Mouse (Mus musculus): ENCODE results near the gene Itfg2. TPM values are rescaled to one million over a fixed set of nuclear protein-coding genes. Genes with fewer than 3 reads are reported as not detected.
A peak's percentile ranks its signal among the peaks of the same experiment; 100 is the strongest.

Gene Itfg2
- 19.1 and 22.5 TPM in 2 replicates for polyA plus RNA-seq (2015; fragmentation: Nextera tagmentation; extraction: Ambion mirVana)

GRCm38 (mm10) chr6:128424269-128425019 lies at the start of gene Itfg2:
Itfg2 (minus strand) TSS chr6:128424931.
- H3K9ac ChIP-seq (ENCODE audit: low read depth, low read length): peak within 1 kb of the TSS; percentile 70
- H3K4me1 ChIP-seq (replicated peaks; ENCODE audit: insufficient read depth, low read length): 0 out of 2 replicates have a peak, but pooled peaks cover 6% of the 10 kb centered on the region
- no peaks in the 10 kb centered on the region for H3K27me3 ChIP-seq (ENCODE audit: insufficient read depth, low read length)
- ATAC-seq (replicated peaks; ENCODE audit: low FRiP score, low read depth) (peak; percentile 94), DNase-seq (ENCODE audit: low spot score) (peak; percentile 98)
- under 1% methylated on average over 42 of the region's 42 CpGs for WGBS
- H3K4me2 ChIP-seq (ENCODE audit: low read length): peak within 1 kb of the TSS; percentile 76
- TF ChIP-seq CTCF (IDR thresholded peaks at IDR 0.05; ENCODE audit: low read depth): no peak
- peak within 1 kb of the TSS; percentile 90 for H3K27ac ChIP-seq
- peak within 1 kb of the TSS; percentile 60 for H3K4me3 ChIP-seq (replicated peaks; ENCODE audit: low read depth, low read length)
- H3K36me3 ChIP-seq (ENCODE audit: insufficient read depth, low read length): no peaks in the 10 kb centered on the region
- H3K9me3 ChIP-seq (replicated peaks; ENCODE audit: low read length): no peaks in the 10 kb centered on the region

- WGBS: 73% methylated on average over 6 of the region's 6 CpGs
- Histone ChIP-seq H3K9ac (ENCODE audit: low read depth, low read length) (no peak overlapping the region), H3K36me3 (ENCODE audit: insufficient read depth, low read length) (no peaks in the 10 kb centered on the region), H3K4me2 (ENCODE audit: low read length) (no peak overlapping the region), H3K4me3 (replicated peaks; ENCODE audit: low read depth, low read length) (no peak overlapping the region), H3K27me3 (ENCODE audit: insufficient read depth, low read length) (no peaks in the 10 kb centered on the region), H3K9me3 (replicated peaks; ENCODE audit: low read length) (no peaks in the 10 kb centered on the region), H3K4me1 (replicated peaks; ENCODE audit: insufficient read depth, low read length) (no peaks in the 10 kb centered on the region), H3K27ac (no peak overlapping the region)
- no peak for DNase-seq (ENCODE audit: low spot score)
- ATAC-seq (replicated peaks; ENCODE audit: low FRiP score, low read depth): no peak
- no peak for TF ChIP-seq CTCF (IDR thresholded peaks at IDR 0.05; ENCODE audit: low read depth)
Measured at GRCm38 (mm10) chr6:128474112-128474511, 49.4 kb upstream of the Itfg2 start.

GRCm38 (mm10) chr6:128469451-128469850 lies 44.7 kb upstream of the Itfg2 start:
- TF ChIP-seq CTCF (IDR thresholded peaks at IDR 0.05; ENCODE audit: low read depth): peak; percentile 57

GRCm38 (mm10) chr6:128467298-128467697 lies 42.6 kb upstream of the Itfg2 start:
- H3K9ac ChIP-seq (ENCODE audit: low read depth, low read length): no peak overlapping the region
- no peaks in the 10 kb centered on the region for H3K9me3 ChIP-seq (replicated peaks; ENCODE audit: low read length)
- no peak for ATAC-seq (replicated peaks; ENCODE audit: low FRiP score, low read depth)
- no peaks in the 10 kb centered on the region for H3K4me1 ChIP-seq (replicated peaks; ENCODE audit: insufficient read depth, low read length)
- peak; percentile 12 for DNase-seq (ENCODE audit: low spot score)
- no peak overlapping the region for H3K27ac ChIP-seq
- TF ChIP-seq CTCF (IDR thresholded peaks at IDR 0.05; ENCODE audit: low read depth): peak; percentile 32; the same call in 1 of the 2 replicates
- H3K4me2 ChIP-seq (ENCODE audit: low read length): no peak overlapping the region
- H3K27me3 ChIP-seq (ENCODE audit: insufficient read depth, low read length): no peaks in the 10 kb centered on the region
- 53% methylated on average over 2 of the region's 2 CpGs for WGBS
- H3K4me3 ChIP-seq (replicated peaks; ENCODE audit: low read depth, low read length): no peak overlapping the region
- no peaks in the 10 kb centered on the region for H3K36me3 ChIP-seq (ENCODE audit: insufficient read depth, low read length)

More at GRCm38 (mm10) chr6:128469451-128469850, 44.7 kb upstream of the Itfg2 start:
- H3K4me2 ChIP-seq (ENCODE audit: low read length): no peak overlapping the region
- peak; percentile 54 for DNase-seq (ENCODE audit: low spot score)
- no peaks in the 10 kb centered on the region for H3K36me3 ChIP-seq (ENCODE audit: insufficient read depth, low read length)
- no peaks in the 10 kb centered on the region for H3K9me3 ChIP-seq (replicated peaks; ENCODE audit: low read length)
- no peaks in the 10 kb centered on the region for H3K27me3 ChIP-seq (ENCODE audit: insufficient read depth, low read length)
- H3K4me3 ChIP-seq (replicated peaks; ENCODE audit: low read depth, low read length): no peak overlapping the region
- H3K4me1 ChIP-seq (replicated peaks; ENCODE audit: insufficient read depth, low read length): no peaks in the 10 kb centered on the region
- WGBS: 7% methylated on average over 10 of the region's 12 CpGs
- H3K27ac ChIP-seq: no peak overlapping the region
- peak; percentile 79 for ATAC-seq (replicated peaks; ENCODE audit: low FRiP score, low read depth)
- no peak overlapping the region for H3K9ac ChIP-seq (ENCODE audit: low read depth, low read length)

GRCm38 (mm10) chr6:128466563-128466962 lies 41.8 kb upstream of the Itfg2 start:
- no peak overlapping the region for H3K4me2 ChIP-seq (ENCODE audit: low read length)
- H3K9ac ChIP-seq (ENCODE audit: low read depth, low read length): no peak overlapping the region
- WGBS: 73% methylated on average over 3 of the region's 3 CpGs
- no peaks in the 10 kb centered on the region for H3K36me3 ChIP-seq (ENCODE audit: insufficient read depth, low read length)
- H3K27me3 ChIP-seq (ENCODE audit: insufficient read depth, low read length): no peaks in the 10 kb centered on the region
- TF ChIP-seq CTCF (IDR thresholded peaks at IDR 0.05; ENCODE audit: low read depth): no peak
- ATAC-seq (replicated peaks; ENCODE audit: low FRiP score, low read depth): no peak
- DNase-seq (ENCODE audit: low spot score): no peak
- H3K27ac ChIP-seq: no peak overlapping the region
- H3K4me3 ChIP-seq (replicated peaks; ENCODE audit: low read depth, low read length): no peak overlapping the region
- no peaks in the 10 kb centered on the region for H3K4me1 ChIP-seq (replicated peaks; ENCODE audit: insufficient read depth, low read length)
- no peaks in the 10 kb centered on the region for H3K9me3 ChIP-seq (replicated peaks; ENCODE audit: low read length)

GRCm38 (mm10) chr6:128466043-128466442 lies 41.3 kb upstream of the Itfg2 start:
- no peaks in the 10 kb centered on the region for H3K9me3 ChIP-seq (replicated peaks; ENCODE audit: low read length)
- H3K27me3 ChIP-seq (ENCODE audit: insufficient read depth, low read length): no peaks in the 10 kb centered on the region
- no peak overlapping the region for H3K9ac ChIP-seq (ENCODE audit: low read depth, low read length)
- H3K36me3 ChIP-seq (ENCODE audit: insufficient read depth, low read length): no peaks in the 10 kb centered on the region
- 56% methylated on average over 7 of the region's 7 CpGs for WGBS
- no peak for DNase-seq (ENCODE audit: low spot score)
- no peak overlapping the region for H3K27ac ChIP-seq
- no peak overlapping the region for H3K4me3 ChIP-seq (replicated peaks; ENCODE audit: low read depth, low read length)
- H3K4me1 ChIP-seq (replicated peaks; ENCODE audit: insufficient read depth, low read length): no peaks in the 10 kb centered on the region
- no peak for ATAC-seq (replicated peaks; ENCODE audit: low FRiP score, low read depth)
- H3K4me2 ChIP-seq (ENCODE audit: low read length): no peak overlapping the region
- TF ChIP-seq CTCF (IDR thresholded peaks at IDR 0.05; ENCODE audit: low read depth): no peak
